Mouse (Mus musculus): ENCODE data around the gene Zbtb8os. TPM values are rescaled to one million over a fixed set of nuclear protein-coding genes. Genes with fewer than 3 reads are reported as not detected.

The Zbtb8os gene
- 44.4 and 45.5 TPM in 2 replicates for polyA plus RNA-seq (2015; fragmentation: Nextera tagmentation; extraction: Ambion mirVana)

- Histone ChIP-seq H3K27me3 (no peaks in the 10 kb centered on the region), H3K9ac (peak within 1 kb of the TSS; percentile 98), H3K36me3 (peaks cover 28% of the 10 kb centered on the region), H3K4me2 (peak within 1 kb of the TSS; percentile 80), H3K4me3 (peak within 1 kb of the TSS; percentile 98), H3K9me3 (no peaks in the 10 kb centered on the region), H3K4me1 (peaks cover 39% of the 10 kb centered on the region), H3K27ac (peak within 1 kb of the TSS; percentile 97)
- peak; percentile 98 for ATAC-seq (ENCODE audit: insufficient number of reproducible peaks, insufficient read depth, low FRiP score, low TSS enrichment, low read depth)
- under 1% methylated on average over 73 of the region's 73 CpGs for WGBS
Measured at GRCm38 (mm10) chr4:129335216-129336074, at the start of gene Zbtb8os, which contains the start of gene Rbbp4. Gene Zbtb8os, plus strand, starts transcription at chr4:129335695. Gene Rbbp4, minus strand, starts transcription at chr4:129335370.

- WGBS = 59% methylated on average over 5 of the region's 5 CpGs
- no peak for ATAC-seq (ENCODE audit: insufficient number of reproducible peaks, insufficient read depth, low FRiP score, low TSS enrichment, low read depth)
Measured at GRCm38 (mm10) chr4:129286001-129286682, 49.4 kb upstream of the Zbtb8os start.

GRCm38 (mm10) chr4:129286683-129287471 lies 48.6 kb upstream of the Zbtb8os start:
- Histone ChIP-seq H3K36me3 (no peaks in the 10 kb centered on the region), H3K4me2 (peak overlapping the region; percentile 96), H3K27me3 (peaks cover 29% of the 10 kb centered on the region), H3K9me3 (no peaks in the 10 kb centered on the region), H3K4me1 (peaks cover 23% of the 10 kb centered on the region), H3K27ac (no peak overlapping the region), H3K4me3 (peak overlapping the region; percentile 52), H3K9ac (peak overlapping the region; percentile 69)
- WGBS = 3% methylated on average over 27 of the region's 28 CpGs
- ATAC-seq (ENCODE audit: insufficient number of reproducible peaks, insufficient read depth, low FRiP score, low TSS enrichment, low read depth) = 0 out of 2 replicates have a peak, but pooled peaks have one; percentile 20

More at GRCm38 (mm10) chr4:129286001-129286682, 49.4 kb upstream of the Zbtb8os start:
- no peaks in the 10 kb centered on the region for H3K36me3 ChIP-seq
- H3K27ac ChIP-seq = no peak overlapping the region
- H3K27me3 ChIP-seq = peaks cover 29% of the 10 kb centered on the region
- peak overlapping the region; percentile 96 for H3K4me2 ChIP-seq
- H3K9ac ChIP-seq = peak overlapping the region; percentile 69
- H3K9me3 ChIP-seq = no peaks in the 10 kb centered on the region
- H3K4me1 ChIP-seq = peaks cover 23% of the 10 kb centered on the region
- H3K4me3 ChIP-seq = peak overlapping the region; percentile 52

GRCm38 (mm10) chr4:129287472-129287981 lies 48.0 kb upstream of the Zbtb8os start, which contains the start of gene Sync:
Gene Sync, plus strand, starts transcription at chr4:129287617.
- peaks cover 23% of the 10 kb centered on the region for H3K4me1 ChIP-seq
- 2% methylated on average over 36 of the region's 53 CpGs for WGBS
- peak within 1 kb of the TSS; percentile 52 for H3K4me3 ChIP-seq
- peak within 1 kb of the TSS; percentile 96 for H3K4me2 ChIP-seq
- H3K9me3 ChIP-seq = no peaks in the 10 kb centered on the region
- H3K27me3 ChIP-seq = peaks cover 32% of the 10 kb centered on the region
- no peaks in the 10 kb centered on the region for H3K36me3 ChIP-seq
- H3K9ac ChIP-seq = peak within 1 kb of the TSS; percentile 69
- ATAC-seq (ENCODE audit: insufficient number of reproducible peaks, insufficient read depth, low FRiP score, low TSS enrichment, low read depth) = no peak
- H3K27ac ChIP-seq = no peak within 1 kb of the TSS; the same call in 1 of the 2 replicates

GRCm38 (mm10) chr4:129288067-129288466 lies 47.4 kb upstream of the Zbtb8os start:
- WGBS = 29% methylated on average over 3 of the region's 3 CpGs
- Histone ChIP-seq H3K9me3 (no peaks in the 10 kb centered on the region), H3K4me2 (peak overlapping the region; percentile 96), H3K36me3 (no peaks in the 10 kb centered on the region), H3K27me3 (peaks cover 37% of the 10 kb centered on the region), H3K27ac (no peak overlapping the region; the same call in 1 of the 2 replicates), H3K4me1 (peaks cover 24% of the 10 kb centered on the region), H3K9ac (peak overlapping the region; percentile 69; the same call in 1 of the 2 replicates), H3K4me3 (peak overlapping the region; percentile 52)
- ATAC-seq (ENCODE audit: insufficient number of reproducible peaks, insufficient read depth, low FRiP score, low TSS enrichment, low read depth) = no peak

- H3K9me3 ChIP-seq = no peaks in the 10 kb centered on the region
- H3K4me2 ChIP-seq = no peak overlapping the region
- no peak overlapping the region for H3K4me3 ChIP-seq
- peaks cover 32% of the 10 kb centered on the region for H3K4me1 ChIP-seq
- no peak for ATAC-seq (ENCODE audit: insufficient number of reproducible peaks, insufficient read depth, low FRiP score, low TSS enrichment, low read depth)
- no peaks in the 10 kb centered on the region for H3K36me3 ChIP-seq
- no peak overlapping the region for H3K27ac ChIP-seq
- peaks cover 39% of the 10 kb centered on the region for H3K27me3 ChIP-seq
- WGBS = 93% methylated on average over 8 of the region's 8 CpGs
- H3K9ac ChIP-seq = no peak overlapping the region
Measured at GRCm38 (mm10) chr4:129289671-129290070, 45.8 kb upstream of the Zbtb8os start.

GRCm38 (mm10) chr4:129292831-129293230 lies 42.7 kb upstream of the Zbtb8os start:
- no peak overlapping the region; the same call in 1 of the 2 replicates for H3K9ac ChIP-seq
- peaks cover 16% of the 10 kb centered on the region for H3K4me1 ChIP-seq
- WGBS = 62% methylated on average over 7 of the region's 7 CpGs
- no peaks in the 10 kb centered on the region for H3K36me3 ChIP-seq
- H3K4me3 ChIP-seq = no peak overlapping the region
- ATAC-seq (ENCODE audit: insufficient number of reproducible peaks, insufficient read depth, low FRiP score, low TSS enrichment, low read depth) = no peak
- H3K9me3 ChIP-seq = no peaks in the 10 kb centered on the region
- H3K4me2 ChIP-seq = peak overlapping the region; percentile 46
- no peak overlapping the region for H3K27ac ChIP-seq
- peaks cover 16% of the 10 kb centered on the region; the same call in 1 of the 2 replicates for H3K27me3 ChIP-seq

GRCm38 (mm10) chr4:129293702-129294101 lies 41.8 kb upstream of the Zbtb8os start:
- peak overlapping the region; percentile 20 for H3K4me3 ChIP-seq
- peaks cover 10% of the 10 kb centered on the region; the same call in 1 of the 2 replicates for H3K27me3 ChIP-seq
- ATAC-seq (ENCODE audit: insufficient number of reproducible peaks, insufficient read depth, low FRiP score, low TSS enrichment, low read depth) = no peak
- H3K9me3 ChIP-seq = no peaks in the 10 kb centered on the region
- H3K9ac ChIP-seq = peak overlapping the region; percentile 49
- H3K36me3 ChIP-seq = no peaks in the 10 kb centered on the region
- H3K4me1 ChIP-seq = peaks cover 19% of the 10 kb centered on the region
- peak overlapping the region; percentile 46 for H3K4me2 ChIP-seq
- H3K27ac ChIP-seq = peak overlapping the region; percentile 28; the same call in 1 of the 2 replicates
- 23% methylated on average over 16 of the region's 16 CpGs for WGBS

GRCm38 (mm10) chr4:129295188-129295587 lies 40.3 kb upstream of the Zbtb8os start:
- no peak overlapping the region for H3K27ac ChIP-seq
- 75% methylated on average over 2 of the region's 2 CpGs for WGBS
- no peak overlapping the region for H3K4me2 ChIP-seq
- H3K9me3 ChIP-seq = no peaks in the 10 kb centered on the region
- no peak overlapping the region for H3K4me3 ChIP-seq
- ATAC-seq (ENCODE audit: insufficient number of reproducible peaks, insufficient read depth, low FRiP score, low TSS enrichment, low read depth) = no peak
- H3K27me3 ChIP-seq = peaks cover 10% of the 10 kb centered on the region; the same call in 1 of the 2 replicates
- no peak overlapping the region for H3K9ac ChIP-seq
- no peaks in the 10 kb centered on the region for H3K36me3 ChIP-seq
- peaks cover 24% of the 10 kb centered on the region for H3K4me1 ChIP-seq

GRCm38 (mm10) chr4:129296066-129296465 lies 39.4 kb upstream of the Zbtb8os start:
- H3K9ac ChIP-seq = no peak overlapping the region

More at GRCm38 (mm10) chr4:129296066-129296465, 39.4 kb upstream of the Zbtb8os start:
- no peaks in the 10 kb centered on the region for H3K9me3 ChIP-seq
- 88% methylated on average over 7 of the region's 7 CpGs for WGBS
- no peak overlapping the region for H3K27ac ChIP-seq
- H3K36me3 ChIP-seq = no peaks in the 10 kb centered on the region
- peaks cover 10% of the 10 kb centered on the region; the same call in 1 of the 2 replicates for H3K27me3 ChIP-seq
- no peak overlapping the region for H3K4me2 ChIP-seq
- no peak for ATAC-seq (ENCODE audit: insufficient number of reproducible peaks, insufficient read depth, low FRiP score, low TSS enrichment, low read depth)
- peaks cover 24% of the 10 kb centered on the region for H3K4me1 ChIP-seq
- no peak overlapping the region for H3K4me3 ChIP-seq

Measured in embryonic facial prominence, embryonic 13.5 days (tissue).